Mouse (Mus musculus): ENCODE measurements at regions not wholly inside any gene's neighbourhood (a gene's known extent, or its start where the extent isn't known, plus 50 kb on each side); places are given as distances from the start of the nearest gene placed in this dataset.

DNA sequence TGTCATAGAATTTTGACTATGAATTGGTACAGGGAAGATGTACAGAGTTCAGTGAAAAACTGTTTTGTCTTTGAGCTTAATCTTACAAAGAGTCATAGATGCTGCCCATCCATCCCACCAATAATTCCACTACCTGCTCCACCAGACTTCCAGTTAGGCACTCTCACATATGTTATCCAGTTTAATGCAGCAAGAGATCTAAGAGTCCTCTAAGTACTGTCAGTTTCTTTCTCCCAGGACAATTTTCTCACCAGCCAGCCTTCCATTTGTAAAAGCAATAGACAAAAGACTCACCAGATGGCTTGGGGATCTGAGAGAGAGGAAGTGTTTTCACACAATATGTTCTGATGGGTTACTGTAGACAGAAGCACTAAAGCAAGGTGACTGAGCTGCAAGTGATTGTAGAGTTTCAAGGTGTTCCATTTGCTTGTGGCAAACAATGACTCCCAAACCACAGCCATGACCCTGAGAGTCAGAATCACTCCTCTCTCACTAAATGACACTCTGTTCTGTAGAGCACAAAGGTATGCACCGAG lies 365.6 kb downstream of the Gsdmc2 start:
- no peaks in the 10 kb centered on the region for H3K9me3 ChIP-seq (replicated peaks; ENCODE audit: control insufficient read depth, low read length)
- no peak overlapping the region for H3K4me2 ChIP-seq (ENCODE audit: low read depth, low read length)
- H3K27me3 ChIP-seq (ENCODE audit: control insufficient read depth, insufficient read depth, low read depth, low read length) = no peaks in the 10 kb centered on the region
- no peak overlapping the region for H3K27ac ChIP-seq (ENCODE audit: low read length)
- no peak for ATAC-seq (ENCODE audit: low read depth)
- no peaks in the 10 kb centered on the region for H3K4me1 ChIP-seq (ENCODE audit: control insufficient read depth, low read depth, low read length)
- H3K4me3 ChIP-seq (ENCODE audit: low read depth, low read length) = no peak overlapping the region
- H3K9ac ChIP-seq (ENCODE audit: low read depth, low read length) = no peak overlapping the region
- WGBS (ENCODE audit: insufficient replicate concordance) = 44% methylated on average over 1 of the region's 1 CpGs
- no peaks in the 10 kb centered on the region for H3K36me3 ChIP-seq (ENCODE audit: control insufficient read depth, insufficient read depth)

GRCm38 (mm10) chr15:63466916-63467315 lies 378.1 kb downstream of the Gsdmc2 start:
- no peaks in the 10 kb centered on the region for H3K9me3 ChIP-seq (replicated peaks; ENCODE audit: control insufficient read depth, low read length)
- H3K4me3 ChIP-seq (ENCODE audit: low read depth, low read length) = no peak overlapping the region
- no peak overlapping the region for H3K4me2 ChIP-seq (ENCODE audit: low read depth, low read length)
- WGBS (ENCODE audit: insufficient replicate concordance) = 42% methylated on average over 1 of the region's 1 CpGs
- no peaks in the 10 kb centered on the region for H3K4me1 ChIP-seq (ENCODE audit: control insufficient read depth, low read depth, low read length)
- H3K9ac ChIP-seq (ENCODE audit: low read depth, low read length) = no peak overlapping the region
- no peak for ATAC-seq (ENCODE audit: low read depth)
- H3K27ac ChIP-seq (ENCODE audit: low read length) = no peak overlapping the region
- H3K27me3 ChIP-seq (ENCODE audit: control insufficient read depth, insufficient read depth, low read depth, low read length) = no peaks in the 10 kb centered on the region
- no peaks in the 10 kb centered on the region for H3K36me3 ChIP-seq (ENCODE audit: control insufficient read depth, insufficient read depth)

GRCm38 (mm10) chr15:63452529-63452928 lies 392.4 kb downstream of the Gsdmc2 start:
- no peak for ATAC-seq (ENCODE audit: low read depth)
- WGBS (ENCODE audit: insufficient replicate concordance) = 72% methylated on average over 3 of the region's 3 CpGs
- H3K27me3 ChIP-seq (ENCODE audit: control insufficient read depth, insufficient read depth, low read depth, low read length) = no peaks in the 10 kb centered on the region
- no peak overlapping the region for H3K4me3 ChIP-seq (ENCODE audit: low read depth, low read length)
- H3K4me2 ChIP-seq (ENCODE audit: low read depth, low read length) = no peak overlapping the region
- H3K36me3 ChIP-seq (ENCODE audit: control insufficient read depth, insufficient read depth) = no peaks in the 10 kb centered on the region
- H3K4me1 ChIP-seq (ENCODE audit: control insufficient read depth, low read depth, low read length) = no peaks in the 10 kb centered on the region
- H3K9ac ChIP-seq (ENCODE audit: low read depth, low read length) = no peak overlapping the region
- H3K27ac ChIP-seq (ENCODE audit: low read length) = no peak overlapping the region
- H3K9me3 ChIP-seq (replicated peaks; ENCODE audit: control insufficient read depth, low read length) = no peaks in the 10 kb centered on the region

DNA sequence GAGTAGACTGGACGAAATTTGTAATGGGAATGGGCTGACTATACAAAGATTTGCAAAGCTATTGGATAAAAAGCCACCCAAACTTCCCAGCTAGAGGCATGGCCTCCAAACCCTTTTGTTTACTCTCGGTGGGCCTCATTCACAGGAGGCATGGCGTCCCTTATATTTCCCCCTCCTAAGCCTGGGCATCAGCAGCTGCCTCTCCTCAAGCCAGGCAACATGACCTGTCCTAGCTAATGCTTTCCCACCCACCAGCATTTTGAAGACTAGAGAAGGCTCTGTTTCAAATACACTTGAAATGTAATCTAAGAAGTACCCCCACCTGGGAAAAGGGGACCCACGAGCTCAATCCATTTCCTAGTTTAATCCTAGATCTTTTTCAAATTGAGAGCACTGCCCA lies 398.7 kb downstream of the Gsdmc2 start:
- Histone ChIP-seq H3K27me3 (ENCODE audit: control insufficient read depth, insufficient read depth, low read depth, low read length) (no peaks in the 10 kb centered on the region), H3K4me3 (ENCODE audit: low read depth, low read length) (no peak overlapping the region), H3K9ac (ENCODE audit: low read depth, low read length) (no peak overlapping the region), H3K9me3 (replicated peaks; ENCODE audit: control insufficient read depth, low read length) (no peaks in the 10 kb centered on the region), H3K36me3 (ENCODE audit: control insufficient read depth, insufficient read depth) (no peaks in the 10 kb centered on the region), H3K4me1 (ENCODE audit: control insufficient read depth, low read depth, low read length) (no peaks in the 10 kb centered on the region), H3K27ac (ENCODE audit: low read length) (no peak overlapping the region), H3K4me2 (ENCODE audit: low read depth, low read length) (no peak overlapping the region)
- WGBS (ENCODE audit: insufficient replicate concordance) = 53% methylated on average over 4 of the region's 4 CpGs
- ATAC-seq (ENCODE audit: low read depth) = no peak

- Histone ChIP-seq H3K27ac (ENCODE audit: low read length) (no peak overlapping the region), H3K36me3 (ENCODE audit: control insufficient read depth, insufficient read depth) (no peaks in the 10 kb centered on the region), H3K4me3 (ENCODE audit: low read depth, low read length) (no peak overlapping the region), H3K4me1 (ENCODE audit: control insufficient read depth, low read depth, low read length) (no peaks in the 10 kb centered on the region), H3K27me3 (ENCODE audit: control insufficient read depth, insufficient read depth, low read depth, low read length) (no peaks in the 10 kb centered on the region), H3K9me3 (replicated peaks; ENCODE audit: control insufficient read depth, low read length) (no peaks in the 10 kb centered on the region), H3K9ac (ENCODE audit: low read depth, low read length) (no peak overlapping the region), H3K4me2 (ENCODE audit: low read depth, low read length) (no peak overlapping the region)
- 61% methylated on average over 4 of the region's 4 CpGs for WGBS (ENCODE audit: insufficient replicate concordance)
- ATAC-seq (ENCODE audit: low read depth) = no peak
Measured at GRCm38 (mm10) chr15:63445016-63445415, 400.0 kb downstream of the Gsdmc2 start.

GRCm38 (mm10) chr15:63442146-63442780 lies 402.7 kb downstream of the Gsdmc2 start:
- 60% methylated on average over 6 of the region's 6 CpGs for WGBS (ENCODE audit: insufficient replicate concordance)
- H3K36me3 ChIP-seq (ENCODE audit: control insufficient read depth, insufficient read depth) = no peaks in the 10 kb centered on the region
- no peak for ATAC-seq (ENCODE audit: low read depth)

GRCm38 (mm10) chr15:63412649-63413048 lies 432.3 kb downstream of the Gsdmc2 start:
- no peak overlapping the region for H3K9ac ChIP-seq (ENCODE audit: low read depth, low read length)
- no peak overlapping the region for H3K4me2 ChIP-seq (ENCODE audit: low read depth, low read length)
- ATAC-seq (ENCODE audit: low read depth) = no peak
- no peak overlapping the region for H3K27ac ChIP-seq (ENCODE audit: low read length)
- H3K9me3 ChIP-seq (replicated peaks; ENCODE audit: control insufficient read depth, low read length) = no peaks in the 10 kb centered on the region
- 68% methylated on average over 4 of the region's 4 CpGs for WGBS (ENCODE audit: insufficient replicate concordance)
- no peak overlapping the region for H3K4me3 ChIP-seq (ENCODE audit: low read depth, low read length)
- no peaks in the 10 kb centered on the region for H3K4me1 ChIP-seq (ENCODE audit: control insufficient read depth, low read depth, low read length)
- H3K27me3 ChIP-seq (ENCODE audit: control insufficient read depth, insufficient read depth, low read depth, low read length) = no peaks in the 10 kb centered on the region
- no peaks in the 10 kb centered on the region for H3K36me3 ChIP-seq (ENCODE audit: control insufficient read depth, insufficient read depth)

More at GRCm38 (mm10) chr15:63442146-63442780, 402.7 kb downstream of the Gsdmc2 start:
- Histone ChIP-seq H3K4me3 (ENCODE audit: low read depth, low read length) (no peak overlapping the region), H3K9ac (ENCODE audit: low read depth, low read length) (no peak overlapping the region), H3K9me3 (replicated peaks; ENCODE audit: control insufficient read depth, low read length) (no peaks in the 10 kb centered on the region), H3K27me3 (ENCODE audit: control insufficient read depth, insufficient read depth, low read depth, low read length) (no peaks in the 10 kb centered on the region), H3K4me1 (ENCODE audit: control insufficient read depth, low read depth, low read length) (no peaks in the 10 kb centered on the region), H3K4me2 (ENCODE audit: low read depth, low read length) (no peak overlapping the region), H3K27ac (ENCODE audit: low read length) (no peak overlapping the region)

- no peak overlapping the region for H3K9ac ChIP-seq (ENCODE audit: low read depth, low read length)
- H3K36me3 ChIP-seq (ENCODE audit: control insufficient read depth, insufficient read depth) = no peaks in the 10 kb centered on the region
- WGBS (ENCODE audit: insufficient replicate concordance) = 78% methylated on average over 3 of the region's 3 CpGs
- H3K4me3 ChIP-seq (ENCODE audit: low read depth, low read length) = no peak overlapping the region
- ATAC-seq (ENCODE audit: low read depth) = no peak
- no peaks in the 10 kb centered on the region for H3K9me3 ChIP-seq (replicated peaks; ENCODE audit: control insufficient read depth, low read length)
- no peak overlapping the region for H3K27ac ChIP-seq (ENCODE audit: low read length)
- no peaks in the 10 kb centered on the region for H3K4me1 ChIP-seq (ENCODE audit: control insufficient read depth, low read depth, low read length)
- no peaks in the 10 kb centered on the region for H3K27me3 ChIP-seq (ENCODE audit: control insufficient read depth, insufficient read depth, low read depth, low read length)
- no peak overlapping the region for H3K4me2 ChIP-seq (ENCODE audit: low read depth, low read length)
Measured at GRCm38 (mm10) chr15:63411771-63412118, 433.2 kb downstream of the Gsdmc2 start.

DNA sequence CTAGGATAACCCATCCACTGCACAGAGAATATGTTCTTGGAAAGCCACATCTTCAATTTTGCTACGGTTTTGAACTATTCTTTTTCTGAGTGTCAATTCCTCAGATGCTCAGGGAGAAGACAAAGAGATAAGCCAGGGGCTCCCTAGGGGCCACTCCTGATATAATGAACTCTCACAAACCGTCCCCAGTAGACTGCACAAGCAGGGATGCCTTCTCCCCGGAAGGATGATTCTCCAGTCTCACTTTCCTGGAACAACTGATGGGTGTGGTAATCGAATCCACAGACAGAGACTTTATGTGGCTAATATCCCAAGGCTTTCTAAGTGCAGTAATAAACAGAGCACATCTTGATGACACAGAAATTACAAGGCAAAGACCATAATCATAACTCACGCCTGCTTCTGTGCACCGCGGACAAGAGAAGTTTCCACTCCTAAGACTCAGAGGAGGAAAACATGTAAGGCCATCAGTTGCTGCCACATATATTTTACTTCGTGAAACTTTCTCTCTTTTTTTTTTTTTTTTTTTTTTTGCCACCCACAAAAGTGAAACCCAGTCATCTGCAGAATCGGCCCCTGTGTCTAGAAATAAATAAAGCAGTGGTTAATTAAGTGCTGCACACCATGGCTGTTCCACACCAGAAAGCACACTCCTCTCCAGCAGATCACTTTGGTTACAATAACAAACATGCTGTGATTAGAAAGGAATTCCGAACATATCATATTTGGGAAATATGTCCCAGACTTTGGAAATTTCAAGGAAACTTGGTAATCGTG lies 433.8 kb downstream of the Gsdmc2 start:
- Histone ChIP-seq H3K27ac (ENCODE audit: low read length) (no peak overlapping the region), H3K4me3 (ENCODE audit: low read depth, low read length) (no peak overlapping the region), H3K9me3 (replicated peaks; ENCODE audit: control insufficient read depth, low read length) (no peaks in the 10 kb centered on the region), H3K27me3 (ENCODE audit: control insufficient read depth, insufficient read depth, low read depth, low read length) (no peaks in the 10 kb centered on the region), H3K9ac (ENCODE audit: low read depth, low read length) (no peak overlapping the region), H3K4me1 (ENCODE audit: control insufficient read depth, low read depth, low read length) (no peaks in the 10 kb centered on the region), H3K36me3 (ENCODE audit: control insufficient read depth, insufficient read depth) (no peaks in the 10 kb centered on the region), H3K4me2 (ENCODE audit: low read depth, low read length) (no peak overlapping the region)
- WGBS (ENCODE audit: insufficient replicate concordance) = 62% methylated on average over 11 of the region's 11 CpGs
- ATAC-seq (ENCODE audit: low read depth) = no peak
